Mouse (Mus musculus): Measurements from ENCODE around the gene Olfr140. TPM values are rescaled to one million over a fixed set of nuclear protein-coding genes. Genes with fewer than 3 reads are reported as not detected.

Olfr140 gene
- polyA plus RNA-seq (2011; ENCODE audit: insufficient read length, low read depth, missing spikeins) = not detected in 2 replicates

GRCm38 (mm10) chr2:90063494-90063893 is at the start of gene Olfr140:
Olfr140 (minus strand) TSS chr2:90063594.
- no peak within 1 kb of the TSS for H3K27ac ChIP-seq (ENCODE audit: insufficient read depth, low read length)
- no peak for TF ChIP-seq CTCF (IDR thresholded peaks at IDR 0.05; ENCODE audit: borderline replicate concordance, insufficient read depth, low read length)
- TF ChIP-seq POLR2A (IDR thresholded peaks at IDR 0.05; ENCODE audit: low read depth, low read length) = no peak
- no peak within 1 kb of the TSS for H3K4me3 ChIP-seq (ENCODE audit: insufficient read depth, low read length)
- H3K4me1 ChIP-seq (ENCODE audit: control insufficient read depth, insufficient read depth, low read length) = no peaks in the 10 kb centered on the region

- no peak for TF ChIP-seq POLR2A (IDR thresholded peaks at IDR 0.05; ENCODE audit: low read depth, low read length)
- TF ChIP-seq CTCF (IDR thresholded peaks at IDR 0.05; ENCODE audit: borderline replicate concordance, insufficient read depth, low read length) = no peak
- H3K27ac ChIP-seq (ENCODE audit: insufficient read depth, low read length) = no peak overlapping the region
- no peaks in the 10 kb centered on the region for H3K4me1 ChIP-seq (ENCODE audit: control insufficient read depth, insufficient read depth, low read length)
- H3K4me3 ChIP-seq (ENCODE audit: insufficient read depth, low read length) = no peak overlapping the region
Measured at GRCm38 (mm10) chr2:90070065-90070464, 6.7 kb upstream of the Olfr140 start.

- no peak within 1 kb of the TSS for H3K4me3 ChIP-seq (ENCODE audit: insufficient read depth, low read length)
- TF ChIP-seq POLR2A (IDR thresholded peaks at IDR 0.05; ENCODE audit: low read depth, low read length) = no peak
- TF ChIP-seq CTCF (IDR thresholded peaks at IDR 0.05; ENCODE audit: borderline replicate concordance, insufficient read depth, low read length) = no peak
- H3K27ac ChIP-seq (ENCODE audit: insufficient read depth, low read length) = no peak within 1 kb of the TSS
- H3K4me1 ChIP-seq (ENCODE audit: control insufficient read depth, insufficient read depth, low read length) = no peaks in the 10 kb centered on the region
Measured at GRCm38 (mm10) chr2:90035037-90035436, 28.4 kb downstream of the Olfr140 start, which contains the start of gene Olfr1265. Olfr1265 (plus strand) TSS chr2:90035337.

GRCm38 (mm10) chr2:90025477-90025876 is 37.9 kb downstream of the Olfr140 start, which contains the start of gene Olfr1264:
Olfr1264 (minus strand) TSS chr2:90025577.
- no peak within 1 kb of the TSS for H3K27ac ChIP-seq (ENCODE audit: insufficient read depth, low read length)
- H3K4me3 ChIP-seq (ENCODE audit: insufficient read depth, low read length) = no peak within 1 kb of the TSS
- H3K4me1 ChIP-seq (ENCODE audit: control insufficient read depth, insufficient read depth, low read length) = no peaks in the 10 kb centered on the region
- TF ChIP-seq POLR2A (IDR thresholded peaks at IDR 0.05; ENCODE audit: low read depth, low read length) (no peak), CTCF (IDR thresholded peaks at IDR 0.05; ENCODE audit: borderline replicate concordance, insufficient read depth, low read length) (no peak)

- no peak within 1 kb of the TSS for H3K27ac ChIP-seq (ENCODE audit: insufficient read depth, low read length)
- TF ChIP-seq POLR2A (IDR thresholded peaks at IDR 0.05; ENCODE audit: low read depth, low read length) = no peak
- no peak for TF ChIP-seq CTCF (IDR thresholded peaks at IDR 0.05; ENCODE audit: borderline replicate concordance, insufficient read depth, low read length)
- no peaks in the 10 kb centered on the region for H3K4me1 ChIP-seq (ENCODE audit: control insufficient read depth, insufficient read depth, low read length)
- H3K4me3 ChIP-seq (ENCODE audit: insufficient read depth, low read length) = no peak within 1 kb of the TSS
Measured at GRCm38 (mm10) chr2:90011831-90012230, 51.6 kb downstream of the Olfr140 start, which contains the start of gene Olfr1263. Olfr1263 (plus strand) TSS chr2:90012131.

- TF ChIP-seq CTCF (IDR thresholded peaks at IDR 0.05; ENCODE audit: borderline replicate concordance, insufficient read depth, low read length) = no peak
- TF ChIP-seq POLR2A (IDR thresholded peaks at IDR 0.05; ENCODE audit: low read depth, low read length) = no peak
Measured at GRCm38 (mm10) chr2:89999845-90000244, 63.5 kb downstream of the Olfr140 start, which contains the start of gene Olfr1262. Olfr1262 (plus strand) TSS chr2:90000145.

More at GRCm38 (mm10) chr2:89999845-90000244, 63.5 kb downstream of the Olfr140 start, which contains the start of gene Olfr1262:
- Histone ChIP-seq H3K27ac (ENCODE audit: insufficient read depth, low read length) (no peak within 1 kb of the TSS), H3K4me3 (ENCODE audit: insufficient read depth, low read length) (no peak within 1 kb of the TSS), H3K4me1 (ENCODE audit: control insufficient read depth, insufficient read depth, low read length) (no peaks in the 10 kb centered on the region)

Other genes starting within 250 kb of the Olfr140 start
- gene Olfr1256, start 222.0 kb downstream of the Olfr140 start, polyA plus RNA-seq (2011; ENCODE audit: insufficient read length, low read depth, missing spikeins) = not detected in 2 replicates
- gene Olfr48, start 215.4 kb downstream of the Olfr140 start, polyA plus RNA-seq (2011; ENCODE audit: insufficient read length, low read depth, missing spikeins) = not detected in 2 replicates
- not detected in 2 replicates for gene Olfr1257, start 185.2 kb downstream of the Olfr140 start, polyA plus RNA-seq (2011; ENCODE audit: insufficient read length, low read depth, missing spikeins)
- gene Olfr1258, start 136.3 kb downstream of the Olfr140 start, polyA plus RNA-seq (2011; ENCODE audit: insufficient read length, low read depth, missing spikeins) = not detected in 2 replicates
- not detected in 2 replicates for gene Olfr1259, start 114.9 kb downstream of the Olfr140 start, polyA plus RNA-seq (2011; ENCODE audit: insufficient read length, low read depth, missing spikeins)
- gene Olfr1260, start 89.3 kb downstream of the Olfr140 start, polyA plus RNA-seq (2011; ENCODE audit: insufficient read length, low read depth, missing spikeins) = not detected in 2 replicates
- not detected in 2 replicates for gene Olfr1261, start 72.4 kb downstream of the Olfr140 start, polyA plus RNA-seq (2011; ENCODE audit: insufficient read length, low read depth, missing spikeins)
- not detected in 2 replicates for gene Olfr1262, start 63.4 kb downstream of the Olfr140 start, polyA plus RNA-seq (2011; ENCODE audit: insufficient read length, low read depth, missing spikeins)
- gene Olfr1263, start 51.5 kb downstream of the Olfr140 start, polyA plus RNA-seq (2011; ENCODE audit: insufficient read length, low read depth, missing spikeins) = not detected in 2 replicates
- gene Olfr1264, start 38.0 kb downstream of the Olfr140 start, polyA plus RNA-seq (2011; ENCODE audit: insufficient read length, low read depth, missing spikeins) = not detected in 2 replicates
- gene Olfr1265, start 28.3 kb downstream of the Olfr140 start, polyA plus RNA-seq (2011; ENCODE audit: insufficient read length, low read depth, missing spikeins) = not detected in 2 replicates
- gene Olfr1269, start 57.8 kb upstream of the Olfr140 start, polyA plus RNA-seq (2011; ENCODE audit: insufficient read length, low read depth, missing spikeins) = not detected in 2 replicates
- not detected in 2 replicates for gene Olfr32, start 78.7 kb upstream of the Olfr140 start, polyA plus RNA-seq (2011; ENCODE audit: insufficient read length, low read depth, missing spikeins)
- gene Olfr1270, start 89.5 kb upstream of the Olfr140 start, polyA plus RNA-seq (2011; ENCODE audit: insufficient read length, low read depth, missing spikeins) = not detected in 2 replicates
- not detected in 2 replicates for gene Olfr1506, start 160.9 kb upstream of the Olfr140 start, polyA plus RNA-seq (2011; ENCODE audit: insufficient read length, low read depth, missing spikeins)
- gene Olfr142, start 194.0 kb upstream of the Olfr140 start, polyA plus RNA-seq (2011; ENCODE audit: insufficient read length, low read depth, missing spikeins) = not detected in 2 replicates
- not detected in 2 replicates for gene Olfr1271, start 207.4 kb upstream of the Olfr140 start, polyA plus RNA-seq (2011; ENCODE audit: insufficient read length, low read depth, missing spikeins)
- not detected in 2 replicates for gene Olfr1272, start 229.2 kb upstream of the Olfr140 start, polyA plus RNA-seq (2011; ENCODE audit: insufficient read length, low read depth, missing spikeins)

All from embryonic fibroblast, embryonic 13.5 days (primary cell).